Mouse (Mus musculus) liver, adult 2 months (tissue): Measurements from ENCODE around the gene BC107364. TPM values are rescaled to one million over a fixed set of nuclear protein-coding genes. Genes with fewer than 3 reads are reported as not detected.

Experiments
- DNase-seq: peaks from one replicate; pipeline ENCODE4 v3.0.0-alpha.2; 2011; ENCODE audit warnings: low read depth, low spot score; ENCODE audit errors: extremely low read depth
- H3K27ac ChIP-seq: fragments of 200-500 bp; replicated peaks from 2 replicates; pipeline ENCODE4 v1.5.1; 2012; ENCODE audit warnings: low read depth, mild to moderate bottlenecking, control low read depth, inconsistent platforms, low read length; ENCODE audit not compliant: insufficient read depth
- H3K27me3 ChIP-seq: fragments of 200-500 bp; 2 replicates; pipeline ENCODE4 v1.6.1; 2012; ENCODE audit warnings: mild to moderate bottlenecking, moderate library complexity, low read length, inconsistent platforms; ENCODE audit not compliant: control insufficient read depth, insufficient read depth
- H3K36me3 ChIP-seq: fragments of 200-500 bp; 2 replicates; pipeline ENCODE4 v1.6.1; 2012; ENCODE audit warnings: low read length, inconsistent platforms; ENCODE audit not compliant: control insufficient read depth, insufficient read depth
- H3K4me1 ChIP-seq: fragments of 200-500 bp; 2 replicates; pipeline ENCODE4 v1.6.1; 2011; ENCODE audit warnings: low read length; ENCODE audit not compliant: control insufficient read depth, insufficient read depth
- H3K4me3 ChIP-seq: fragments of 200-500 bp; 2 replicates; pipeline ENCODE4 v1.5.1; 2011; ENCODE audit warnings: low read depth, mild to moderate bottlenecking, control low read depth, low read length, moderate library complexity; ENCODE audit not compliant: insufficient read depth
- H3K79me2 ChIP-seq: fragments of 200-500 bp; 2 replicates; pipeline ENCODE4 v1.6.1; 2012; ENCODE audit warnings: inconsistent platforms, mild to moderate bottlenecking, low read length, moderate library complexity; ENCODE audit not compliant: control insufficient read depth, insufficient read depth
- H3K9ac ChIP-seq: fragments of 200-500 bp; 2 replicates; pipeline ENCODE4 v1.6.1; 2012; ENCODE audit warnings: low read depth, mild to moderate bottlenecking, control low read depth, inconsistent platforms, low read length
- CTCF ChIP-seq: fragments of 200-500 bp; IDR thresholded peaks from 2 replicates; pipeline ENCODE4 v1.5.1; 2011; ENCODE audit warnings: low read depth, low read length, control low read depth
- POLR2A ChIP-seq: fragments of 200-500 bp; IDR thresholded peaks from 2 replicates; pipeline ENCODE4 v1.6.1; 2011; ENCODE audit warnings: low read length, control low read depth; ENCODE audit not compliant: insufficient read depth; ENCODE audit errors: extremely low read depth
- WGBS: fragments of 180-500 bp; shearing (Covaris S2); methylation state at CpG from one replicate; pipeline ENCODE4 v1.1.7; 2018; 5-methylcytosine and 5-hydroxymethylcytosine counted together
- polyA plus RNA-seq: library from polyadenylated mRNA; depleted of rRNA; stranded (reverse); fragments of >200 nt; gene quantifications from 2 replicates; pipeline ENCODE4 v1.2.3, GENCODE M21; 2012
- total RNA-seq: library from RNA; depleted of rRNA; stranded (reverse); fragments of >200 nt; gene quantifications from 2 replicates; pipeline ENCODE4 v1.2.3, GENCODE M21; 2014

BC107364 gene
- total and polyA plus RNA-seq, 2 experiments, result not detected

DNA sequence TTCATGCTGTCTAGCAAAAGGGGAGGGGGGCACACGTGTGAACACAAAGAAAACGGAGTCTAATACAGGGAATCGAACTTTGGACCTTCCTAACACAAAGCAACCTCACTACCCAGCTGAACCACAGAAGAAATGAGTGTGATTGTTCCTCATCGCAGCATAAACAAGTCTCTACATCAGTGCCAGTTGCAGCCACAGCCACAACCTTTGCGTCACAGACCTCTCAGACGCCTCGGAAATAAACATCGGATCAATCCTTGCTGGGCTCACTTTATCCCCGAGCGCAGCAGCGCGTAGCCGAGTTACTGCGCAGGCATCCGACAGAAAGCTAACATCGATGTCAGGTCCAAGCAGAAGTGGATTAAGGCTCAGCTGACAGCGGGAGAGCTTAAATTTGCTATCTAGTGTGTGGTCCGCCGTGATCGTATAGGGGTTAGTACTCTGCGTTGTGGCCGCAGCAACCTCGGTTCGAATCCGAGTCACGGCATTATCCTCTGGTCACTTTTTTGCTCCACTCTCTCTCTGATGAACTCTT lies 16.5 kb downstream of the BC107364 start:
- no peak for TF ChIP-seq POLR2A
- TF ChIP-seq CTCF, result no peak
- Histone ChIP-seq H3K27ac (no peak overlapping the region), H3K36me3 (no peaks in the 10 kb centered on the region), H3K4me3 (no peak overlapping the region), H3K4me1 (peaks cover 2% of the 10 kb centered on the region; the same call in 1 of the 2 replicates), H3K9ac (no peak overlapping the region), H3K27me3 (peaks cover 14% of the 10 kb centered on the region), H3K79me2 (no peaks in the 10 kb centered on the region)
- DNase-seq, result no peak
- WGBS, result 4% methylated on average over 26 of the region's 26 CpGs

DNA sequence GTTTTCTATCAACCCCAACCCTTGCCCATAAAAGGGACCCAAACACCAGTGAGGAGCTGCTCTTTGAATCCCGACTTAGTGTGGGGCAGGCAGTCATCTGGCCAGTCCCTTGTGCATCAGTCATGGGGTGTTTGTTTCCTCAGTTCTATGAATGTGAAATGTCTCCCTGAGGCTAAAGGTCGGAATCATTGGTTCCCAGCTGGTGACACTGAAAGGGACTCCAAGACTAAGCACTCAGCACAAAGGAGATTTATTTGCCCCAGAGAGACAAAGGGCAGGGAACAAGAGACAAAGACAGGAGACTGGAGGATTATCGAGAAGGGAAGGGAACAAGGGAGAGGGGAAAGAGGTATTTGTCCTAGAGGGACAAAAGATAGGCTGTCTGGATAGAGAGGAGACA lies 19.9 kb downstream of the BC107364 start:
- Histone ChIP-seq H3K79me2 (no peaks in the 10 kb centered on the region), H3K36me3 (no peaks in the 10 kb centered on the region), H3K27me3 (peaks cover 16% of the 10 kb centered on the region), H3K4me3 (no peak overlapping the region), H3K4me1 (peaks cover 2% of the 10 kb centered on the region; the same call in 1 of the 2 replicates), H3K9ac (no peak overlapping the region), H3K27ac (no peak overlapping the region)
- TF ChIP-seq POLR2A (no peak), CTCF (no peak)
- DNase-seq, result no peak
- WGBS, result 55% methylated on average over 3 of the region's 3 CpGs

DNA sequence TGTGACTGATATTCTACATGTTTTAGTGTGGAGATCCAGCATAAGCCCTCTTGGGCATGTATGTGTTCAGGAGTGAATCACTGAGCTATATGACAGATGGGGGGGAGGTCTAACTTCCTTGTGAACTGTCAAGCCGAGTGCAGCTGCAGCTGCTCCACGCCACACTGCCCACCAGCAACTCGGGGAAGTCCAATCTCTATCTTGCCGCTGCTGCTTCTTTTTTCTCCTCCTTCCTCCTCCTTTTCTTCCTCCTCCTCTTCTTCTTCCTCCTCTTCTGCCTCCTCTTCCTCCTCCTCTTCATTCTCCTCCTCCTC lies 22.3 kb downstream of the BC107364 start:
- no peak for TF ChIP-seq CTCF
- no peak for TF ChIP-seq POLR2A
- Histone ChIP-seq H3K27ac (no peak overlapping the region), H3K36me3 (no peaks in the 10 kb centered on the region), H3K79me2 (no peaks in the 10 kb centered on the region), H3K9ac (no peak overlapping the region), H3K4me3 (no peak overlapping the region), H3K4me1 (no peaks in the 10 kb centered on the region), H3K27me3 (0 out of 2 replicates have a peak, but pooled peaks cover 2% of the 10 kb centered on the region)
- 84% methylated on average over 4 of the region's 4 CpGs for WGBS
- no peak for DNase-seq

DNA sequence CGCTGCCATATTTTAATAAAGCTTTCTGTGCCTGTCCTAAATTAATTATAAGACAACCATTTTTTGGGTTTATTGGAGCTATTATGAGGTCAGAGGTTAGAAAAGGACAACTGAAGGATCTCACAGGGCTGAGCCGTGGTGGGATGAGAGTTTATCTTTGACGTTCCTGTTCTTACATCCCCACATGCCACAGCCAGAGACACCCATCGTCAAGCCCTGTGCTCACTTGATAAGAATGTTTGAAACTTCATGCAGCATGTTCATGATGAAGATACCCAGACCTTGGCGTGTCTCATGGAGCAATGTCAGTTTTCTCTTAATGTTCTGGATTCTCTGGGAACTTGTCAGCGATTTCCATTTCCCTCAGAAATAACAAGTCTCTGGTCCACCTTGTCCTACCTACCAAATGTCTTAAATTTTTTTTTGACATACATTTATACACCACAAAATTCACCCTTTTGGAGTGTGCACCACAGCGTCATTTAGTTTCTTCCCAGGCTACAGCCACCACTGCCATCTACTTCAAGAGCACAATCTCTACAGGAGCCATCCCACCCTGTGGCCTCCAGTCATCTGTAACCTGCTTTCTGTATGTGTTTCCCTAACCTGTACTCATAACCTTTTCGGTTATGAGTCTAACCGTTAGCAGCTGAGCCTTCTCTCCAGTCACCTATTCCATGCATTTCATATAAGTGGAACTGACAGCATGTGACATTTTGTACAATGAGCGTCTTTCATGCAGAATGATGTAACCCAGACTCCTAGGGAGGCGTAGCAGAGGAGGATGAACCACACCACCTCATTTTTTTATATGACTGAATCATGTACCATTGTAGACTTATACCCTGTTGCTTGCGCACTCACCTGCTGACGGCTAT lies 22.9 kb downstream of the BC107364 start:
- 85% methylated on average over 13 of the region's 13 CpGs for WGBS
- TF ChIP-seq POLR2A, result no peak
- no peak for TF ChIP-seq CTCF
- no peaks in the 10 kb centered on the region for H3K4me1 ChIP-seq
- 0 out of 2 replicates have a peak, but pooled peaks cover 2% of the 10 kb centered on the region for H3K27me3 ChIP-seq
- no peaks in the 10 kb centered on the region for H3K79me2 ChIP-seq
- H3K4me3 ChIP-seq, result no peak overlapping the region
- DNase-seq, result no peak
- no peak overlapping the region for H3K27ac ChIP-seq
- no peaks in the 10 kb centered on the region for H3K36me3 ChIP-seq
- H3K9ac ChIP-seq, result no peak overlapping the region

DNA sequence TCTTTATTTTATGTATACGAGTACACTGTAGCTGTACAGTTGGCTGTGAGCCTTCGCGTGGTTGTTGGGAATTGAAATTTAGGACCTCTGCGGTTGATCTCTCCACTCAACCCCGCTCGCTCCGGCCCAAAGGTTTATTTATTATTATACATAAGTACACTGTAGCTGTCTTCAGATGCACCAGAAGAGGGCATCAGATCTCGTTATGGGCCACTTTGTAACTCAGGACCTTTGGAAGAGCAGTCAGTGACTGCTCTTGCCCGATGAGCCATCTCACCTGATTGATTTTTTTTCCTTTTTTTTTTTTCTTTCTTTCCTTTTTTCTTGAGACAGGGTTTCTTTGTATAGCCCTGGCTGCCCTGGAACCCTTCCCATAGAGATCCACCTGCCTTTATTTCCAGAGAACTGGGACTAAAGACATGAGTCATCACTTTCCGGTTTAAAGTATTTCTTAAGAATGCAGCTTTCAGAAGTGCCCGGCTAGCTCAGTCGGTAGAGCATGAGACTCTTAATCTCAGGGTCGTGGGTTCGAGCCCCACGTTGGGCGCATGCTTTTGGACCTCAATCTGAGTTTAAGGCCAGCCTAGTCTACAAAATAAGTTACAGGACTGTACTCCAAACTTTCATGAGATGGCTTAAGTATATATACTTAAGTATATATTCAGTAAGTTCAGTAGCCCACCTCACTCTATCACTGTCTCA lies 24.2 kb downstream of the BC107364 start:
- no peaks in the 10 kb centered on the region for H3K4me1 ChIP-seq
- H3K27ac ChIP-seq, result no peak overlapping the region
- no peak overlapping the region for H3K9ac ChIP-seq
- 15% methylated on average over 16 of the region's 16 CpGs for WGBS
- H3K4me3 ChIP-seq, result no peak overlapping the region
- peak; percentile 26 for DNase-seq
- 0 out of 2 replicates have a peak, but pooled peaks cover 2% of the 10 kb centered on the region for H3K27me3 ChIP-seq
- H3K36me3 ChIP-seq, result no peaks in the 10 kb centered on the region
- H3K79me2 ChIP-seq, result no peaks in the 10 kb centered on the region
- TF ChIP-seq CTCF (no peak), POLR2A (no peak)

DNA sequence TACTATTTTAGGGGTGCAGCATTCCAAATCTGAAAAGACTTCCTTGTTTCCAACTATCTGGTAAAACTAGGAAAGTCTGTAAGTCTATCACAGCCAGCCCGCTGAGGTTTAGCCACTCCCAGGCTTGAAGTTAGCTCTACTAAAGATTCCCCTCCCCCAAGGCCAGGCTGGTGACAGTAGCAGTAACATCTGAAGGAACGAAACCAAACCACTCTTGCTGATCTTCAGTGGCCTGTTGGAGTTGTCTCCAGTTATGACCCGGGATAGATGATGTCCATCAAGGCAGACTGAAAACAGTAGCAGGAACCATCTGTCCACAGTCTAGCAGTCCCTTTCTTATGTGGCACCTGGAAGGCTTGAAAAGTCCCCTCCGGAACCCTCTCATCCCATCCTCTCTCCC lies 24.8 kb downstream of the BC107364 start:
- no peaks in the 10 kb centered on the region for H3K36me3 ChIP-seq
- TF ChIP-seq CTCF, result no peak
- no peak for TF ChIP-seq POLR2A
- peaks cover 5% of the 10 kb centered on the region; the same call in 1 of the 2 replicates for H3K27me3 ChIP-seq
- no peak overlapping the region for H3K27ac ChIP-seq
- DNase-seq, result no peak
- H3K4me1 ChIP-seq, result no peaks in the 10 kb centered on the region
- WGBS, result 53% methylated on average over 4 of the region's 4 CpGs
- H3K4me3 ChIP-seq, result no peak overlapping the region
- H3K9ac ChIP-seq, result no peak overlapping the region
- no peaks in the 10 kb centered on the region for H3K79me2 ChIP-seq
